Mouse (Mus musculus) spleen, postnatal 4 days (tissue): ENCODE results near the gene Pak2.
"Not testable (repeated sequence)": the region's sequence is repeated elsewhere in the genome, so short reads cannot be mapped to it uniquely, and the experiment has no call there.

Experiments used
- DNase-seq, 2 experiments: peaks; one replicate each; pipeline ENCODE4 v3.0.0; 2022; ENCODE audit warnings: low spot score in 2 of 2

The Pak2 gene

DNA sequence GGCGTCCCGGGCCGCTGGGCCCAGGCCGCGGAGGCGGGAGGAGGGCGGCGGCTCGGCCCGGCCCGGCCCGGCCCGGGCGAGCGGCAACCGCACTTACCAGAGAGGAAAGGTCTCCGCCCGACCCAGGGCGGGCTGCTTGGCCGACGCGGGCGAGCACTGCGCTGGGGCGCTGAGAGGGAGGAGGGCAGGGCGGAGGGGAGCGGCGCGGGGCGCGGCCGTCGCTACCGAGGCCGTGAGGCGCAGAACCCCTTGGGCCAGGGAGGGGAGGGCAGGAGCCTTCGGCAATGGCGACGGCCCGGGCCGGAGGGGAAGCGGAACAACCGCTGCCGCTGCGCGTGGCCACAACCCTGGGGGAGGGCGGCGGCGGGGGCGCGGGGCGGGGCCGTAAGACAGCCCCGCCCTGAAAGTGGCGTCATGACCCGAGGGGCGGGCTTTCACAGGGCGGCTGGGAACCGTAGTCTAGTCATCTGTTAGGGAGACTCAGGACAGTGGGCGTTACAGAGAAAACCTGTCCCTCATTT lies at the start of gene Pak2:
Gene Pak2 (minus strand): TSS at position 352 of the 521 bp plus-strand sequence.
- peak; percentile 89 to 94 for DNase-seq

DNA sequence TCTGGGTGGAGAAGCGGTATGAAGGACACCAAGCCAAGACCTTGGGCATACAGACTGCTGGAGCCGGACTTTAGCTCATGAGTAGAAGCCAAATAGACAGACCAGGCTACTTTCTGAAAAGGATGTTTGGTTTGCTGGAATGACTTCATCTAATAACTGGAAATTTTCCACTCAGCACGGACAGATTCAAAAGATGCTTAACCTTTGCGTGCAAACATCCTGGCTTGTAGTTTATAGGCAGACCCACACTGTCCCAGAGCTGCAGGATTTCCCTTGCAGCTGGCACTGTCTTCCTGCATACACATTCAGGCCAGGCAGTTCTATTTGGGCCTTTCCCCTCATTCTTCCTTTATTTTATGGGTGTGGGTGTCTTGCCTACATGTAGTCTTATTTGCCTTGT lies 47.9 kb upstream of the Pak2 start:
- DNase-seq = no peak

DNA sequence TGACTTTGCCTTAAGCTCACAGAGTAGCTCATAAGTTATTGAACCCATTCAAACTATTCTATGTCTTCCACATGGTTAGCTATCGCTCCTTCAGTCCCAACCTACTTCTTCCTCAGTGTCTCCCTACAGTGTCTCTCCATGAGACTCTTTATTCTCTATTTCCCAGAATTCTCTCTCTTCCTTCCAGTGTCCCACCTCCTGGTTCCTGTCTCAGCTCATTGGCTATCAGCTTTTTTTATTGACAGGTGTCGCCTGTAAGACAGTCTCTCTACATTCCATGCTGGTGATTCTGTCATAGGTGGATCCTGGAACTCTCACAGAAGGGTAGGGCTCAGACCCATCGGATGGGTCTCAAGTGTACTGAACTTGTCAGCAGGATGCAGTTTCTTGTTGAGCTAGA lies 46.2 kb upstream of the Pak2 start:
- no peak for DNase-seq

DNA sequence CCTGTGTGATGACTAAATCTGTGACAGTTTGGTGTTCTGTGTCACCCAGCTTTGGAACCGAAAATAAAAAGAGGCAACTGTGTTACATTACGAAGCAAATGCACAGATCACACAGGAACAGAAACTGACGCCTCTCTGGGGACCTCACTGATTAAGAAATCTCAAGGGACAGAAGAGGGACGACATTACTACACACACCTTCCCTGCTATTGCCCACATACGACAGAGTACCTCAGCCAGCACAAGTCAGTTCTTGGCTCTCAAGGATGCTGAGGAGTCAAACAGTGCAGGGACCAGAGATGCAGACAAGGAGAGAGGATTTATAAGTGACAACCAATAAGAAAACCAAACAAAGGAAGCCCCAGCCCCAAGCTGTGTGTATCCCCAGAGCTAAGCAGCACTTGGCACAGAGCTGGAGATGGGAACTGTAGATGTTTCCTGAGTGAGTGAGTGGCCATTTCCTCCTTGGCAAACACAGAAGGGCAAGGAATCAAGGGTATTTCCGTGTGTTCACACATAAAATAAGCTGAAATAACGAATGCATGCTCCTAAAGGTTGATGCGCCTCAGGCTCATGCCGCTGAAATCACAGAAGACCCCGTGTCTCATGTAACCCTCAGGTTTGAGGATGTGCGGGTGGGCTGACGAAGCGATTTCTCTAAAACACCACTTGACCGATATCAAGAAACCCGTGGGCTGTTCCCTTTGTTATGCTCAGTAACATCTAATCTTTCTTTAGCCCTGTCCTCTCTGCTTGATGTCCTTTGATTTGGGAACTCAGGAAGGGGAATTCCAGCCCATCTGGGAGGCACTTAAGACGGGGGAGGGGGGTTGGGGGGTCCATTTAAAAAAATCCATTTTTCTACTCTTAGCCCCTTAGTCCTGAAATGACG lies 45.5 kb upstream of the Pak2 start:
- peak in 1 of 2 experiments; percentile 47 for DNase-seq

DNA sequence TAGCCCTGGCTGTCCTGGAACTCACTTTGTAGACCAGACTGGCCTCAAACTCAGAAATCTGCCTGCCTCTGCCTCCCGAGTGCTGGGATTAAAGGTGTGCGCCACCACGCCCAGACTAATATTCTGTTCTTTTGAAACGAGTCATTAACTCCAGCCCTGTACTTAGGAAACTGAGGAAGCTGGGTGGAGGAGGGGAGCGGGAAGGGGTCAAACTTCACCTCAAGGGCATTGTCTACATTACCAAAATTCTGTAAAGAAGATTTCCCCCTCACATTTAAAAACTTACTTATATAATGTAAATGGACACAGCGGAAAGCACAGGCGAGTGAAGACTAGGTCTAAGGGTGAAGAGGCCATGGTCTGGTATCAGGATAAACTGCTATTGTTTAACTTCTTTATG lies 44.9 kb upstream of the Pak2 start:
- no peak for DNase-seq

DNA sequence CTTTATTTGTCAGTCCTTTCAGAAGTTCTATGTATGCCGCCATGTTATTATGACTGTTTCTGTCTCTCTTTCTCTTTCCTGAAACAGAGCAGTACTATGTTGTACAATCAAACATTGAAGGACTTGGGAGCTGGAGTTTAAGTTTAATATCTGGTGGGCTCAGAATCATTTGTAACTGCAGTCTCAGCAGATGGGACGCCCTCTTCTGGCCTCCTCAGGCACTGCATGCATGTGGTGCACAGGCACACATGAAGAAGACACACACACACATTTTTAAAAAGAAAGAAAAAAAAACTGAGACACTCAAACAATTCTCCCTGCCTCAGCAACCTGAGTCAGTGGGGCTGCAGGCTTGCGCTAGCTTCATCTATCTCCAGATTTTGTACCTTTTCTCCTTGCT lies 41.3 kb upstream of the Pak2 start:
- DNase-seq = no peak

DNA sequence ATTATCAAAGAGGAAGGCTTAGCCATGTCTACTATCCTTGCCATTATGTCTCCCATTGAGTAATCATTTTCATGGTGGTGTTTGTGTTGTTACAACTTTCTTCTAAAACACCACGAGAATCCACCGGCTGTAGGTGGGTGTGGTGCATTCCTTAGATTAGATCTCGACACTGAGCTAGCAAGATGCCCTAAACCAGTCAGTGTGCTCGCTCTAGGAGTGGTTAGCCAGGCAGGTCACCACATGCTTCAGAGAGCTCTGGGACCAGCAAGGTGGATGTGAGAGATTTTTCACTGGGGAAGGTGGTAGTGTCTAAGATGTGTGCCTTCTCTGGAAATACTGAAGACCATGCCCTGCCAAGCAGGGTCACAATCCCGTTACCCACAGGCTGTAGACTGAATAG lies 37.0 kb upstream of the Pak2 start:
- no peak for DNase-seq

DNA sequence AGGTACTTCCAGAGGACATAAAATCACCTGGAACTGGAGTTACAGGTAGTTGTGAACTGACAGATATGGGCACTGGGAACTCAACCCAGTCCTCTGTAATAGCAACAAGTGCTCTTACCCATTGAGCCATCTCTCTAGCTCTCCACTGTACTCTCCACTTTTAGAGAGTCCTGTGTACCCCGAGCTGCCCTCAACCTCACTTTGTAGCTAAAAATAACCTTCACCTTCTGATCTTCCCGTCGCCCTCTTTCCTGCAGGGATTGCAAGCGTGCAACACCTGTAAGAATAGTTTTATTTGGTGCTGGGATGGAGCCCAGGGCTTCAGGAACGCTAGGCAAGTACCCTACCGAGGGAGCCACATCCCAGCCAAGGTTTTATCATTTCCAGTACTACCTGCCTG lies 36.6 kb upstream of the Pak2 start:
- DNase-seq = no peak

DNA sequence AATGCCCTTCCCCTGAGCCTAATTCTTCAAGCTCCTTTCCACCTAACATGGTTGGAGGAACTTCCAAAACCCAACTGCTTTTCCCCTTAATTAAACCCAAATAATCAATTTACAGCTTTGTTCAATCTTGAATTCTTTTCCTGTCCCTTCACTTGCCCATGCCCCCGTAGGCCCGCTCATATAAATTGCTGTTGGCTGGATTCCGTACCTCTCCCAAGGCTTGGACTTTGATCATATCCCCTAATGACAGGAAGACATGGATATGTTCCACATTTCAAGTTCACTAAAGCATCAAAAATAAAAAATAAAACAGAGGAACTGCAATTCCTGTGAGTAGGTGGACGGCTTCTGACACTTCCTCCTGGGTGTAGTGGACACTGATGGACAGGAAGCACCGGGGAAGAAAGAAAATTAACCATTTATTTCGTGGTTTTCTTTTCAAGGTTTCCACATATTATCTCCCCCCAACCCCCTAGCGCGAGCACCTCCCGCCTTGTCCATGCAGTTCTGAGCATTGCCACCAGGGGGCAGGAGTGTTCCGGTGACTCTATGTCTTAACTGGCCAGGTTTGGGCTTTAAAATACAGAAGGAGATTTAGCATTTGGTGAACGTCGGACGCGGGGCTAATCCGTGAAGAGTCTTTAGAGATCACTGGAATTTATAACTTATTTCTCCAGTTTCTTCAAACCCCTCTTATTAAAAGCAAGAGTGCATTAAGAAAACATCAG lies 36.0 kb upstream of the Pak2 start:
- peak; percentile 86 to 97 for DNase-seq

DNA sequence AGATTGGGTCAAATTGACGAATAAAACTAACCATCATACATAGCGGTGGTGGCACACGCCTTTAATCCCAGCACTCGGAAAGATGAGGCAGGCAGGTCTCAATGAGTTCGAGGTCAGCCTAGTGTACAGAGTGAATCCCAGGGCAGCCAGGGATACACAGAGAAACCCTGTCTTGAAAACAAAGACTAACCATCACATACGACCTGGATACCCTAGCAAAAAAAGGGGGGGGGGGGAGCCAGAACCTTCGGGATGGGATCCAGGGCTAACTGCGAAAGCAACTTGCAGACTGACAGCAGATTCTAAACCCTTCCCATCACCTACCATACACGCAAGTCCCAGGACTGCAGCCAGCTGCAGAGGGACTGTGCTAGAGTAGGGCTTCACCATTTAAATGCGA lies 35.3 kb upstream of the Pak2 start:
- no peak for DNase-seq

DNA sequence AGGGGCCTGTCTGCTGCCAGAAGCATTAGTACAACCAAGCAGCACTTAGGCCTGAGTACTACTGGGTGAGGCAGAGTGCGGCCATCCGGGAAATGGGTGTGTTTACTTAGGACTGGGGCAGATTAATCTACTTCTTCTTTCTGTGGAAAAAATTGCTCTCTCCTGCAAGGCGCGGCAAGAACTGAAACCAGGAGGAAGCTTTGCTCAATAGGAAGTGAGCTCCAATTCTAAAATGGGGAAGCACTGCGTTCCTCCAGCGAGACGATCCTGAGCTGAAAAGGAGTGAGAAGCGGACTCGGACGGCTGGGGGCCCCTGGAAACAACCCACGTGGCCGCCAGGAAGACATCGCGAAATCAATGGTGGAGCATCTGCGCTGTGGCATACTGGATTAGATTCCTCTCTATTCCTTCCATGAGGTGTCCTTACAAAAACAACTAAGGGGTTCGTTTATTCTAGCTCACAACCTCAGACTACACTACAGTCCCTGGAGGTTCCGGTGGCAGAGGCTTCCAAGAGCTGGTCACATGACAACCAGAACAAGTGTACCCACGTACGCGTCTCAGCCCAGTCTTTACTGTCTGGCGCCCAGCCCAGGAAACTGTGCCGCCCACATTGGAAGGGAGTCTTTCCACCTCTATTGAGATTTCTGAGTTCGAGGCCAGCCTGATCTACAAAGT lies 34.5 kb upstream of the Pak2 start:
- peak; percentile 58 to 77 for DNase-seq

DNA sequence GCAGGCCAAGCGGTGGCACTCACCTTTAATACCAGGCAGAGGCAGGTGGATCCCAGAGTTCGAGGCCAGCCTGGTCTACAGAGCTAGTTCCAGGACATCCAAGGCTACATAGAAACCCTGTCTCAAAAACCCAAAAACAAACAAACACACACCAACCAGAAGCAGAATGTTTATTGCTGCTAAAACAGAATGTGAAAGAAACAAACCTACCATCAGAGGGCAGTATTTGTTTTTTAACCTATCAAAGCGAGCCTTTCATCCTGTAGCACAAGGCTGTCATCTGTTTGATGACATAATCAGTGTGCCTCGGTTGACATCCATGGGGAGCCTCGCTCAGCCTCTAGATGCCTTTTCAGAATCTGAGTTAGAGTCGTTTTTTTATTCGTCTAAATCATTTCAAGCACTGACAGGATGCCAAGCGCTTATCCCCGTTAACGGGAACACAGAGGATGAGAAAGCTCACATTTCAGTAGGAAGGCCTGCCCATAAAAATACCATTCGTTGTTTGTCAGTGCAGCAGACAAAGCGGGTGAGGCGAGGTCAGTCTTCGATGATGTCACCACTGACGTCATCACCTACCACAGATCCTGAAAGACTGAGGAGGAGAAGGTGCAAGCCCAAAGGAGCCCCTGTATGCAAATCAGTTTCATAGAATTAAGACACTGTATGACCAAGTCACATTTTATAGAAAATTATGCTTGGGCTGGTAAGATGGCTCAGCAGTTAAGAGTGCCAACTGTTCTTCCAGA lies 32.0 kb upstream of the Pak2 start:
- peak in 1 of 2 experiments; percentile 52 for DNase-seq

DNA sequence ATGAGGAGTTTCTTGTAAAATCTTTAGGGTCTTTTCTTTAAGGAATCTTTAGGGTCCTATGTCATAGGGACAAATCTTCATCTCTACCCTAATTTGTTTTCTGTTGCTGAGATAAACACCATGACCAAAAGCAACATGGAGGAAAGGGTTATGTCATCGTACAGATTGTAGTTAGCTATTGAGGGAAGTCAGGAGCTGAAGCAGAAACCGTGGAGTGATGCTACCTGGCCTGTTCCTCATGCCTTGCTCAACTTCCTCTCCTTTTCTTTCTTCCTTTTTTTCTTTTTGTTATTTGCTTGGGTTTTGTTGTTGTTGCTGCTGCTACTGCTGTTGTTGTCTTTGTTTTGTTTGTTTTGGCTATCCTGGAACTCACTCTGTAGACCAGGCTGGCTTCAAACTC lies 29.4 kb upstream of the Pak2 start:
- no peak for DNase-seq

DNA sequence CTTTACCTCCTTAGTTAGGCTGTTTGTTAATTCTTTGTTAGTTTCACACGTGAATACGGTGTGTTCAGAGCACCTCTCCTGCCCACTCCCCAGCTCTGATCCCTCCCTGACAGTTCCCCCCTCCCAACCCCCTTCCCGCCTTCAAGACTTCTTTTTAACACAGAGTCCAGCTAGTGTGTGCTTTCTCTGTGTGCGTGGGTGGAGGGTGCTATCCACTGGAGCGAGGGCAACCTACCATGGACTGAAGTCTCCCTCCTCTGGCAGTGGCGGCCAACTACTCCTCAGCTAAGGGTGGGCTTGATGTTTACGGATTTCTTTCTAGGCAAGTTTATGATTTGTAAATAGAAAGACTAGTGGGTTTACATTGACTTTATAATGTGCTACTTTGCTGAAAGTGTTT lies 29.0 kb upstream of the Pak2 start:
- DNase-seq = no peak

DNA sequence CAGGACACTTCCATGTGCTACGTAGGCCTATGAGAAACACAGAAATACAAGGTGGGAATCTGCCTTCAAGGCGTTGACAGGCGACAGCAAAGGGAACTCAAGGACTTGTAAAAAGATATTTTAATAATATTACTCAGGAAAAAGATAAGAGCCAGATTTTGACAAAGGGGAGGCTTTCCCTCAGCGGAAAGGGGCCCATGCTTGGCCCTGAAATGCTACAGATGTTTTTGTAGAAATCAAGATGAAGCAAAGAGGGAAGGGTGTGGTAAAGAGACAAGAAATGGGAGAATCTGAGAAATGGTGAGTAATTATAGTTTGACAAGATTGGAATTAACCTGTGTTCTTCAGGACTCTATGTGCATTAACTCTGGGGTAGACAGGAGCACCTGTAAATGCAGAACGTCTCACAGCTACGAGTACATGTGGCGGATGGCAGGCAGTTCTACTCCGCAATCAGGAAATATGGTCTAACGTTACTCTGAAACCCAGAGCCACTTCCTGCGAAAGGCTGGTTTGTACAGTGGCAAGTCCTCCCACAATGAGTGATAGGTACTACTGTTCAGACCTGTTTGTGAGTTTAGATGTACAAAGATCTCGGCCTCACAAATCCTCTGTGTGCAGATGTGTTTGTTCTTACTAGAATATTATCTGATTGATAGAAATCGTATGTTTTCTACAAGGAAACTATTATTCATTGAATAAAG lies 28.4 kb upstream of the Pak2 start:
- no peak for DNase-seq

DNA sequence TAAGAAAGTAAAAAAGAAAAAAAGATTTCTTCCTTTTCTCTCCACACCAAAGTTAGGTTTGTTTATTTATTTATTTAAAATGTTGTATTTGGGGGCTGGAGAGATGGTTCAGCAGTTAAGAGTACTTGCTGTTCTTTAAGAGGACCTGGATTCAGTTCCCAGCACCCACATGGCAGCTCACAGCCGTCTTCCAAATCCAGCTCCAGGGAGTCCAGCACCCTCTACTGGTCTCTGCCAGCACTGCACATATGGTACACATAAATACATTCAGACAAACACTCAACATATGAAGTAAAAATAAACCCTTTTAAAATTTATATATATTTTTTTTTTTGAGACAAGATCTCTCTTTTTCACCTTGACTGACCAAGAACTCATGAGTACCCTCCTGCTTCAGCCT lies 26.6 kb upstream of the Pak2 start:
- DNase-seq = no peak

DNA sequence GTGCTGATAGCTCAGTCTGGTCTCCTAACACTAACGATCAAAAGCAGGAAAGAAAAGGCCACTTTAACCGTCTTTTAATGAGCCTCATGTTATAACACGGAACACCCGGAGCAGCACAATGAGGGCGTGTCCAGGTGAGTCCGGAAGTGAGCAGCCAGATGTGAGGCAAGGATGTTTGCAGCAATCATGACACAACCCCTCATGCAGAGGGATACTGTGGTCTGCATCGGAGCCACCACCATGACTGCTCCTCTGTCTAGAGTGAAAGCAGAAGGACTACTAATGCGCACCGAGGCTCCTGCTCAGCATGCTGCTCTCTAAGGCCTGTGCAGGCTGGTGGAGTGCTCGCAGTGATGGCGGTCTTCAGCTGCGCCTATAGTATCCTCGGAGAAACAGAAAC lies 23.2 kb upstream of the Pak2 start:
- DNase-seq = peak; percentile 23 to 67

DNA sequence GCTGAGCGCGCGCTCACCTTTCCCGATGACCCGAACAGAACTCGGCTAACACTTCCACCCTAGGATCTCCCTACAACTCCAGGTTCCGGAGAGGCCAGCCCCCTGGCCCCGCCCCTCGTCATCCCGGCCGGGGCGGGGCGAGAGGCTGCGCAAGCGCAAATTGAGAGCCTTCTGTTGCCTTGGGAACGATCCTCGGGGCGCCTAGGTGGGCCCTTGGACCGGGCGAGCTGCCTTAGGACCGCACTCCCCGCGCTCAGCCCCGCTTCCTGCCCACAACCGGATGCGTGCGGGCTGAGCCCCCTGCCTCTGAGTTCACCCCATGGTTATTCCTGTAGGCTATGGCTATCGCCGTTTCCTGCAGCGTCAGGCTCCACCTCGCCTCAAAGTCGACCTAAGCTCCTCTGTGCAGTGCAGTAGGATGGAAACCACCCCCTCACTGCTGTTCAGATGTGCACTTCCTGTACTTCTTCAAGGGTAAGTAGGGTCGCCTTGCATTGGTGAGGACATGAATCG lies 20.6 kb upstream of the Pak2 start, which contains the start of the genes Pigx and Cep19:
Gene Pigx (minus strand): TSS at position 103 of the 513 bp plus-strand sequence.
Gene Cep19 (plus strand): TSS at position 163 of the 513 bp plus-strand sequence.
- peak; percentile 84 to 93 for DNase-seq

DNA sequence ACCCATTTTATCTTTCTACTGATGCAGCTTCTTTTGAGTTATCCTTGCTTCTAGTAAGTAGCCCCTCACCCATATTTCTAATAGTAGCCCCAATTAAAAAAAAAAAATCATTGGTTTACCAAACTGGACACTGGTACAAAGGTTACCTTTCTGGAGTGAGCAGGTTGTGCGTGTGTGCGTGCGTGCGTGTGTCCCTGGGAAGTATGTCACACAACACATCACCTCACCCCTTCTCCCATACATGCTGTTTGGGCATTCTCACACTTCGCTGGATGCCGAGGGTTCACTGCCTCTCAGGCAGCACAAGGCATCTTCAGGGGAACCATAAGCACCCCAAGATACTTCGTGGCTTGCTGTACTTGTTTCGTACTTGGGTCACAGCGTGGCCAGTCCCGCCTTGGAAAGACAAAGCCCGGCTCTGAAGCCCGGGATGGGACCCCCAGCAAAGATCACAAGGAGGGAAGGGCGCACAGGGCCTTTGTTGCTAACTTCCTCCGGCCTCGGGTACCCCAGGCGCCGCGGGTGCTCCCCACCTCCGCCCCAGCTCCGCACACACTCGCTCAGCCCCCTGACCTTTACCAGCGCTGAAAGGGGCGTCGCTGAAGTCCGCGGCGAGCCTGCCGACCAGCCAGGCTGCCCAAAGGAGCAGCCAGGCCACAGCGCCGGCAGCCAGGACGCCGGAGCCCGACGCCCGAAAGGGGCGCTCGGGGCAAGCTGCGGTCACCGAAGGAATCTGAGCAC lies 19.9 kb upstream of the Pak2 start:
- no peak for DNase-seq

DNA sequence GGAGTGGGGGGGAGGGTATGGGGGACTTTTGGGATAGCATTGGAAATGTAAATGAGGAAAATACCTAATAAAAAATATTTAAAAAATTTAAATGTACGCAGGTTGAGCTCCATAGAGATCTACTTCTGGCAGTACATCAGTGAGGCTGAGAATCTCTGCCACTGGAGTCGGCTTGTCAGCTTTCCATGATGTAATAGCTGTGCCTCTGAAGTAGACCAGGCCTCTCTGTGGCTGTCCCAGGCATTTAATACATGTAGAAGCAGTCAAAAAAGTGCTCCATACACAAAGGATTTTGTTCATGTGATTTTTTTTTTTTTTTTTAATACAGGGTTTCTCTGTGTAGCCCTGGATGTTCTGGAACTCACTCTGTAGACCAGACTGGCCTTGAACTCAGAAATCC lies 18.6 kb upstream of the Pak2 start:
- DNase-seq = not testable (repeated sequence)
